Mouse (Mus musculus): Measurements from ENCODE around the gene Brca1. TPM values are rescaled to one million over a fixed set of nuclear protein-coding genes. Genes with fewer than 3 reads are reported as not detected.

Gene Brca1
- polyA plus RNA-seq, 1 experiment from 2014 or later = 20.2 TPM

DNA sequence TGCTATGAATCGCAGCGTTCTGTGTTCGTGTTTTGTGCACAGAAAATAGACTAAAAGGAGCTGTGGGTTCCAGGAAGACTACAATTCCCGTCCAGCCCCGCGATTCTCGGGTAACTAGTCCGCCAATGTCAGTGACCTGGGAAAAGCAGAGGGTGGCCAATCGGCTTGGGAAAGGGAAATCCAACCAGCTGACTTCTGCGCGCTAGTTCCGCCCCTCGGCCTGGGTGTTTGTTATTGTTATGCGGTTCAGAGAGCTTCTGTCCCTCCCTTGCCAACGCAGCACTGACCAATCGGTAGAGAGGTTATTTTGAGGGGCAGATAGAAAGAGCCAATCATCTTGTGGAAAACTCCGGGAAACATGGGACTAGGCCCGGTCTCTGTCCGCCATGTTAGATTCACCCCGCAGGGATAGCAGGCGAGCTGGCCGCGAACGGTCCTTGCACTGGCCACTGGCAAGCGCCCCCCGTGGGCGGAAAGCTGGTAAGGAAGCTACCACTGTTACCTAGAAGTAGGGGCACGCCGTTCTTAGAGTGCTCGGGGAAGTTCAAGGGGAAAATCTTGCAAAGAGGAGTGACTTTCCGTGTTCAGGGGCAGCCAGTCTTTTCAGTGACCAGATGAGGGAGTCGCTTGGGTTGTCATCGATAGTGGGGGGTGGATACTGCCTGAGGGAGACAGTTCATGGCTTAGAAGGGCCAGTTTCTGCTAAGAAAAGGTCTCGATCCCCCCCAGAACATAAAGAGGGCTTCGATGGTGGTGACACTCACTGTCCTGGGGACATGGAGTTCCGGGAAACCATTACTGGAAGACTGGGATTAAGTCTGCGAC is 933 bp upstream of the Brca1 start:
- H3K27me3 ChIP-seq (ENCODE audit: control insufficient read depth, insufficient read depth, low read length) = no peaks in the 10 kb centered on the region
- peak; percentile 95 for DNase-seq (ENCODE audit: low spot score)
- WGBS = under 1% methylated on average over 37 of the region's 37 CpGs
- H3K9ac ChIP-seq (ENCODE audit: low read depth, low read length) = peak overlapping the region; percentile 76
- no peaks in the 10 kb centered on the region for H3K9me3 ChIP-seq (ENCODE audit: control insufficient read depth, low read length)
- ATAC-seq (ENCODE audit: low FRiP score) = peak; percentile 99
- peak overlapping the region; percentile 91 for H3K27ac ChIP-seq (ENCODE audit: low read depth, low read length)
- H3K36me3 ChIP-seq (ENCODE audit: control insufficient read depth, insufficient read depth, low read length) = no peaks in the 10 kb centered on the region
- H3K4me3 ChIP-seq (ENCODE audit: low read depth, low read length) = peak overlapping the region; percentile 63
- peak overlapping the region; percentile 41 for H3K4me2 ChIP-seq (replicated peaks; ENCODE audit: low read depth, low read length)
- H3K4me1 ChIP-seq (replicated peaks; ENCODE audit: control insufficient read depth, insufficient read depth, low read length) = peaks cover 2% of the 10 kb centered on the region; the same call in 1 of the 2 replicates

DNA sequence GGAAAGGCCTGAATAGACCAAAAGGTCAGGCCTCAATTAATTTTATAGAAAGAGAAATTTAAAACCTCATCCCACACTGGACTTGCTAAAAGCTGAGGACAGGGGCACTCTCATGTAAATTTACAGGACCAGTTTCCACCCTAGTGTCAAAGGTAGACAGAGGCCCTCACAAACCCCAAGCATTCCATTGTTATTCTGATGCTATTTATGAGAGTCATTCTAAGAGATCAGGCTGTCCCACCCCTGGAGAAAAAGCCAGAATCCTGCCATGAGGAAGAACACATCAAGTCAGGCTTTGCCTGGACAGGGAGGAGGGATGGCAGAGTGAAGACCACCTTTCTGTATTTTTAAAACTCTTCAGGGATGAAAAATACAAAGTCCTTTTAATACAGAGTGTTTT is 3.2 kb downstream of the Brca1 start:
- Histone ChIP-seq H3K27me3 (ENCODE audit: control insufficient read depth, insufficient read depth, low read length) (no peaks in the 10 kb centered on the region), H3K4me3 (ENCODE audit: low read depth, low read length) (no peak overlapping the region), H3K9ac (ENCODE audit: low read depth, low read length) (no peak overlapping the region), H3K4me2 (replicated peaks; ENCODE audit: low read depth, low read length) (no peak overlapping the region), H3K36me3 (ENCODE audit: control insufficient read depth, insufficient read depth, low read length) (no peaks in the 10 kb centered on the region), H3K9me3 (ENCODE audit: control insufficient read depth, low read length) (no peaks in the 10 kb centered on the region), H3K4me1 (replicated peaks; ENCODE audit: control insufficient read depth, insufficient read depth, low read length) (peaks cover 2% of the 10 kb centered on the region; the same call in 1 of the 2 replicates), H3K27ac (ENCODE audit: low read depth, low read length) (no peak overlapping the region)
- ATAC-seq (ENCODE audit: low FRiP score) (no peak), DNase-seq (ENCODE audit: low spot score) (no peak)

- Histone ChIP-seq H3K9ac (ENCODE audit: low read depth, low read length) (no peak overlapping the region), H3K27ac (ENCODE audit: low read depth, low read length) (no peak overlapping the region), H3K4me1 (replicated peaks; ENCODE audit: control insufficient read depth, insufficient read depth, low read length) (no peaks in the 10 kb centered on the region), H3K4me3 (ENCODE audit: low read depth, low read length) (no peak overlapping the region), H3K9me3 (ENCODE audit: control insufficient read depth, low read length) (no peaks in the 10 kb centered on the region), H3K4me2 (replicated peaks; ENCODE audit: low read depth, low read length) (no peak overlapping the region), H3K27me3 (ENCODE audit: control insufficient read depth, insufficient read depth, low read length) (no peaks in the 10 kb centered on the region), H3K36me3 (ENCODE audit: control insufficient read depth, insufficient read depth, low read length) (no peaks in the 10 kb centered on the region)
- ATAC-seq (ENCODE audit: low FRiP score) (no peak), DNase-seq (ENCODE audit: low spot score) (no peak)
- 76% methylated on average over 1 of the region's 1 CpGs for WGBS
These were observed 7.6 kb downstream of the Brca1 start for GRCm38 (mm10) chr11:101544132-101544531.

DNA sequence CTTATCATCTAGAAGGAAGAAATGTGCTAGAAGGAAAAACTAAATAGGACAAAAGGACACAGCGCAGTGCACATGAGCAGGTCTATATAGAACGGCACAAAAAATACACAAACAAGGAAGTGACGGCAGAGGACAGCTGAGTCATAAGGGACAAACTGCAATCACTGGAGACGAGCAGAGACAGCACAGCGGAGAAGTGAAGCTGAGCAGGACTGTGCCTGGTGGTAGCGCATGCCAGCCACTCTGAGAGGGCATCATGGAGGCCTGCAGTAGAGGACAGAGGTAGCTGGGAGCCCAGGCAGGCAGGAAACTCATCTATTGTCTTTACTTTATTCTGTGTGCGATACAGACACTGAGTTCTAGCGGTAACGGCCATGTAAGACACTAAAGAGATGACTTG is 8.2 kb downstream of the Brca1 start:
- ATAC-seq (ENCODE audit: low FRiP score) = no peak
- Histone ChIP-seq H3K4me2 (replicated peaks; ENCODE audit: low read depth, low read length) (no peak overlapping the region), H3K27me3 (ENCODE audit: control insufficient read depth, insufficient read depth, low read length) (no peaks in the 10 kb centered on the region), H3K27ac (ENCODE audit: low read depth, low read length) (no peak overlapping the region), H3K4me1 (replicated peaks; ENCODE audit: control insufficient read depth, insufficient read depth, low read length) (no peaks in the 10 kb centered on the region), H3K9me3 (ENCODE audit: control insufficient read depth, low read length) (no peaks in the 10 kb centered on the region), H3K4me3 (ENCODE audit: low read depth, low read length) (no peak overlapping the region), H3K36me3 (ENCODE audit: control insufficient read depth, insufficient read depth, low read length) (no peaks in the 10 kb centered on the region), H3K9ac (ENCODE audit: low read depth, low read length) (no peak overlapping the region)
- DNase-seq (ENCODE audit: low spot score) = no peak
- 94% methylated on average over 9 of the region's 9 CpGs for WGBS

DNA sequence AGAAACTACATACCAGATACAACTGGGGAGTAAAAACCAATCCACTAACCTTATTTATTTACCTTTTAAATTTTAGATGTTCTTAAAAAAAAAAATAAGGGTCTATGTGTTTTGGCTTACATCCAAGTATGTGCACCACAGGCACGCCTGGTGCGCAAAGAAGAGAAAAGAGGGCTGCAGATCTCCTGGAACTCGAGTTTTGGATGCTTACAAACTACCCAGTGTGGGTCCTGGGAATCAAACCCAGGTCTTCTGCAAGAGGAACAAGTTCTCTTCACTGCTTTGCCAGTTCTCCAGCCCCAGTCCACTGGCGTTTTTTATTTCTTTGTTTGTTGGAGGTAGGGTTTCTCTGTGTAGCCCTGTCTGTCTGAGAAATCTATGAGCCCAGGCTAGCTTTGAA is 25.1 kb downstream of the Brca1 start:
- ATAC-seq (ENCODE audit: low FRiP score) = no peak
- no peak overlapping the region for H3K27ac ChIP-seq (ENCODE audit: low read depth, low read length)
- H3K4me1 ChIP-seq (replicated peaks; ENCODE audit: control insufficient read depth, insufficient read depth, low read length) = no peaks in the 10 kb centered on the region
- H3K4me3 ChIP-seq (ENCODE audit: low read depth, low read length) = no peak overlapping the region
- H3K4me2 ChIP-seq (replicated peaks; ENCODE audit: low read depth, low read length) = no peak overlapping the region
- no peaks in the 10 kb centered on the region for H3K27me3 ChIP-seq (ENCODE audit: control insufficient read depth, insufficient read depth, low read length)
- WGBS = 92% methylated on average over 4 of the region's 4 CpGs
- H3K36me3 ChIP-seq (ENCODE audit: control insufficient read depth, insufficient read depth, low read length) = 0 out of 2 replicates have a peak, but pooled peaks cover 2% of the 10 kb centered on the region
- no peaks in the 10 kb centered on the region for H3K9me3 ChIP-seq (ENCODE audit: control insufficient read depth, low read length)
- no peak overlapping the region for H3K9ac ChIP-seq (ENCODE audit: low read depth, low read length)
- no peak for DNase-seq (ENCODE audit: low spot score)

DNA sequence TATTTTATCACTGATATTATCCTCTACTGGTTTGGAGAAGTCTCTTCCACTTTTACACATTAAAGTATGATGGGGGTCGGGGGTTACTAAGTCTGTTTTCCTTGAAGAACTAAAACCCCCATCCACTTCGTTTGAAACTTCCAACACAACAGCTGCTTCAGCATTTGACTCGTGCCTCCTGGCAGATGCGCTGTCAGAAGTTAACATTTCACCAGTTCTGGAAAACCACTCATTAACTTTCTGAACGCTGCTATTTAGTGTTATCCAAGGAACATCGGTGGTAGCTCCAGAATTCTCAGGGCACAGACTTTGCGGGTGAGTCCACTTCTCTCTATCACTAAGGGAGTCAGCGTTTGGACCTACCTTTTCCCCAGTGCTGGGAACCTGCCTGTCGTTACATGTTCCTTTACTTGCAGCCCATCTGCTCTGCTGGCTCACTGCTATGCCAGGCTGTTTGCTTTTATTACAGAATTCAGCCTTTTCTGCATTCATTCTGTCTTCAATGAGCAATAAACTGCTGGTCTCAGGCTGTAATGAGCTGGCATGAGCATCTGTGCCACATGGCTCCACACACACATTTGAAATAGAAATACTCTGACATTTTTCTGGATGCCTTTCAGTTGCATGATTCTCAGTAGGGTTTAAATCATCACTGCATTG is 25.7 kb downstream of the Brca1 start:
- Histone ChIP-seq H3K4me1 (replicated peaks; ENCODE audit: control insufficient read depth, insufficient read depth, low read length) (no peaks in the 10 kb centered on the region), H3K4me3 (ENCODE audit: low read depth, low read length) (no peak overlapping the region), H3K9me3 (ENCODE audit: control insufficient read depth, low read length) (no peaks in the 10 kb centered on the region), H3K4me2 (replicated peaks; ENCODE audit: low read depth, low read length) (no peak overlapping the region), H3K27ac (ENCODE audit: low read depth, low read length) (no peak overlapping the region), H3K9ac (ENCODE audit: low read depth, low read length) (no peak overlapping the region), H3K27me3 (ENCODE audit: control insufficient read depth, insufficient read depth, low read length) (no peaks in the 10 kb centered on the region), H3K36me3 (ENCODE audit: control insufficient read depth, insufficient read depth, low read length) (0 out of 2 replicates have a peak, but pooled peaks cover 2% of the 10 kb centered on the region)
- WGBS = 95% methylated on average over 9 of the region's 9 CpGs
- no peak for DNase-seq (ENCODE audit: low spot score)
- ATAC-seq (ENCODE audit: low FRiP score) = no peak

DNA sequence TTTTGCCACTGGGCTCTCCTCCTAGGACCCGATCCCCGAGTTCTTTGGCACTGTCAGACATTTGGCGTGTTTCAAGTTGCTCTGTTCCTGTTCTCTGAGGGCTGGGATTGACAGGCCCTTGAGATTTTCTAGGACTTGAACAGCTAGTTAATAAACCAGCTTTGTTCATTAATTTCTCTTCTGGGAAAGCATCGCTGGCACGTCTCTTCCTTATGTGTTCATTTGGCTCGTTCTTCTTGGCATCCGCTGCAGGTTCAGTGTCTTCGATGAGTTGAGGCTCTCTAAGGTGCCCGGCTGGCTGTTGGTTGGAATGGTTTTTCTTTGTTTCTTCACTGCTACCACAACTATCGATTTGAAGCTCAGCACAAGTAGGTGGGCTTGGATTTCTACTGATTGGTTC is 26.7 kb downstream of the Brca1 start:
- Histone ChIP-seq H3K36me3 (ENCODE audit: control insufficient read depth, insufficient read depth, low read length) (0 out of 2 replicates have a peak, but pooled peaks cover 2% of the 10 kb centered on the region), H3K4me1 (replicated peaks; ENCODE audit: control insufficient read depth, insufficient read depth, low read length) (no peaks in the 10 kb centered on the region), H3K9me3 (ENCODE audit: control insufficient read depth, low read length) (no peaks in the 10 kb centered on the region), H3K4me3 (ENCODE audit: low read depth, low read length) (no peak overlapping the region), H3K27me3 (ENCODE audit: control insufficient read depth, insufficient read depth, low read length) (no peaks in the 10 kb centered on the region), H3K27ac (ENCODE audit: low read depth, low read length) (no peak overlapping the region), H3K9ac (ENCODE audit: low read depth, low read length) (no peak overlapping the region), H3K4me2 (replicated peaks; ENCODE audit: low read depth, low read length) (no peak overlapping the region)
- DNase-seq (ENCODE audit: low spot score) = no peak
- ATAC-seq (ENCODE audit: low FRiP score) = no peak
- WGBS = 92% methylated on average over 10 of the region's 10 CpGs

GRCm38 (mm10) chr11:101524446-101524845 is 27.3 kb downstream of the Brca1 start:
- Histone ChIP-seq H3K27ac (ENCODE audit: low read depth, low read length) (no peak overlapping the region), H3K9ac (ENCODE audit: low read depth, low read length) (no peak overlapping the region), H3K4me1 (replicated peaks; ENCODE audit: control insufficient read depth, insufficient read depth, low read length) (no peaks in the 10 kb centered on the region), H3K4me3 (ENCODE audit: low read depth, low read length) (no peak overlapping the region), H3K27me3 (ENCODE audit: control insufficient read depth, insufficient read depth, low read length) (no peaks in the 10 kb centered on the region), H3K4me2 (replicated peaks; ENCODE audit: low read depth, low read length) (no peak overlapping the region), H3K9me3 (ENCODE audit: control insufficient read depth, low read length) (no peaks in the 10 kb centered on the region), H3K36me3 (ENCODE audit: control insufficient read depth, insufficient read depth, low read length) (0 out of 2 replicates have a peak, but pooled peaks cover 2% of the 10 kb centered on the region)
- 95% methylated on average over 8 of the region's 8 CpGs for WGBS
- ATAC-seq (ENCODE audit: low FRiP score) (no peak), DNase-seq (ENCODE audit: low spot score) (no peak)

DNA sequence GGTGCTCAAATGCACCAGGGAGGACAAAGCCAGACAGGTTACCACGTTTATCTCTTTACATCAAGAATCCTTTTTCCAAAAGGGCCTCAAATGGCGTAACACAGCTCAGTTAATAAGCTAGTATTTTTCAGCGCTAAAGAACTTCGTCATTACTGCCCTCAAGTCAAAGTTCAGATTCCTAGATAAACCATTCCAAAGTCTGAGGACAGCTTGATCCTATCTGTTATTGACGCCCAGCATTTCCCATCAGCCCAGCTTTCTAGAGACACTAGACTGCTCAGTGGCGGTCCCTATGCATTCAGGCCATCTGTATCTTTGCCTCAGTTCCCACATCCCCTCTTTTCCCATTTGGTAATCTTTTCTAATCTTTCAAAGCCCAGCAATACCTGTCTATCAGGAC is 32.4 kb downstream of the Brca1 start:
- no peak overlapping the region for H3K4me3 ChIP-seq (ENCODE audit: low read depth, low read length)
- ATAC-seq (ENCODE audit: low FRiP score) (no peak), DNase-seq (ENCODE audit: low spot score) (no peak)
- H3K4me1 ChIP-seq (replicated peaks; ENCODE audit: control insufficient read depth, insufficient read depth, low read length) = no peaks in the 10 kb centered on the region
- no peaks in the 10 kb centered on the region for H3K27me3 ChIP-seq (ENCODE audit: control insufficient read depth, insufficient read depth, low read length)
- no peak overlapping the region for H3K9ac ChIP-seq (ENCODE audit: low read depth, low read length)
- H3K4me2 ChIP-seq (replicated peaks; ENCODE audit: low read depth, low read length) = no peak overlapping the region
- H3K9me3 ChIP-seq (ENCODE audit: control insufficient read depth, low read length) = no peaks in the 10 kb centered on the region
- 0 out of 2 replicates have a peak, but pooled peaks cover 2% of the 10 kb centered on the region for H3K36me3 ChIP-seq (ENCODE audit: control insufficient read depth, insufficient read depth, low read length)
- WGBS = 88% methylated on average over 6 of the region's 6 CpGs
- H3K27ac ChIP-seq (ENCODE audit: low read depth, low read length) = no peak overlapping the region
